Mouse (Mus musculus): ENCODE measurements around the gene Lmo4. TPM values are rescaled to one million over a fixed set of nuclear protein-coding genes. Genes with fewer than 3 reads are reported as not detected.

The Lmo4 gene
- polyA plus RNA-seq, 1 experiment from 2014 or later: 50.7 TPM

DNA sequence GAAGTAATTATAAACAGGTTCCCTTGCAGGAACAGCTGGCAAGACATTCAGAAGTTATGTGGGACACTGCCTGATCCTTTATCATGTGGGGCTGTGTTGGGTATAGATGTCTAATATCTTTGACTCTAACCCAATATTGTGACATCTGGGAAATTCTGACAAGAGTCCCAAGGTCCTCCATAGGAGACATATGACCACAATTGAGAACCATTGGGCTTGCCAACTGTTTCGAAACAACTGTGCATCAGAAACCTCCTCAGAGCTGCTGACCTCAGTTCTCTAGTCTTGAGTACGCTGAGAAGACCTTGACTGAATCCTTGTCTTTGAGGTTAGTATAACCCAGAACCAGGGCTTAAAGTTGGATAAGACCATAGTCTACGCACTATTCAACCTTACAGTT is 66.4 kb downstream of the Lmo4 start:
- 96% methylated on average over 3 of the region's 3 CpGs for WGBS
- no peaks in the 10 kb centered on the region for H3K4me1 ChIP-seq
- no peak overlapping the region for H3K4me2 ChIP-seq
- no peak overlapping the region for H3K27ac ChIP-seq
- H3K9me3 ChIP-seq: no peaks in the 10 kb centered on the region
- no peaks in the 10 kb centered on the region for H3K27me3 ChIP-seq
- no peak for ATAC-seq (ENCODE audit: low FRiP score)
- H3K4me3 ChIP-seq (replicated peaks): no peak overlapping the region
- H3K9ac ChIP-seq: no peak overlapping the region
- no peaks in the 10 kb centered on the region for H3K36me3 ChIP-seq (replicated peaks)

All from forebrain, embryonic 12.5 days (tissue).